34 mouse cellular contexts compared by ENCODE assay signal in the genomic region with DNA sequence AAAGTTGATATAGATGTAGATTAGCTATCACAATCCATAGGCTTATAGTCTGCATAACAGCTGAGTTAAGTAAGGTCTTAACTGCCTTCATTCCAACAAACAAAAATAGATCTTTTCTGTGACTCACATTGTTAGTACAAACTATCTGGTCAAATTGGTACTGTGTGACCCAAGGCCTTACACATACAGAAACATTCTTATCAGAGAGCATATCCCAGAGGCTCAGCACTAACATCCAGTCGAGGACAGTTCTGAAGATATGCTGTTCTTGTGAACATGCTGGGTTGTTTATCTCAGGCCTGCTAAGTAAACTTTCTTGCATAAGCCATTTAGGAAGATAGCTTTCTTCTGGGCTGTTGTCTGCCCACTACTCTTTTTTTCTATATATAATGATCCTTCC.
"Had no signal": no experiment of that assay in that cellular context is flagged by ENCODE, and none has a peak within 500 bp of the region (broad histone marks: within the 10 kb centered on the region; RNA-seq: fewer than 3 reads in every experiment).

No protein-coding gene starts in this region.

- H3K4me1 ChIP-seq: hindbrain, embryonic 10.5 days; hindbrain, embryonic 12.5 days; hindbrain, embryonic 13.5 days; hindbrain, embryonic 15.5 days; intestine, embryonic 15.5 days; kidney, embryonic 15.5 days had no signal

- ATAC-seq: hindbrain, embryonic 16.5 days; hindbrain, postnatal 0 days; inflammation-experienced regulatory T-cells, adult 6 months; intestine, embryonic 15.5 days; intestine, embryonic 16.5 days; intestine, postnatal 0 days had no signal

- H3K9ac ChIP-seq: heart, embryonic 12.5 days; heart, embryonic 13.5 days; heart, embryonic 15.5 days; hindbrain, embryonic 12.5 days; hindbrain, embryonic 13.5 days; hindbrain, embryonic 14.5 days; hindbrain, embryonic 15.5 days; intestine, embryonic 15.5 days; kidney, embryonic 15.5 days had no signal

- DNase-seq: heart, postnatal 10 days; heart, postnatal 14 days; heart, postnatal 36 days; heart, postnatal 4 days; kidney, adult 11 months; kidney, adult 18-20 months; kidney, adult 2 months; kidney, adult 8-10 months; kidney, adult 9 months; kidney, postnatal 10 days; kidney, postnatal 14 days; kidney, postnatal 25 days; kidney, postnatal 36 days; kidney, postnatal 4 days; layer of hippocampus, adult 9-11 months; layer of hippocampus, postnatal 36 days had no signal

- H3K27me3 ChIP-seq: heart, embryonic 12.5 days; heart, embryonic 13.5 days; heart, embryonic 15.5 days; hindbrain, embryonic 12.5 days; hindbrain, embryonic 13.5 days; hindbrain, embryonic 15.5 days; intestine, embryonic 15.5 days; kidney, embryonic 15.5 days had no signal

- H3K9me3 ChIP-seq: heart, embryonic 10.5 days; heart, embryonic 12.5 days; heart, embryonic 13.5 days; heart, embryonic 15.5 days; hindbrain, embryonic 12.5 days; hindbrain, embryonic 15.5 days; intestine, embryonic 15.5 days; kidney, embryonic 15.5 days had no signal

- H3K27ac ChIP-seq: heart, embryonic 10.5 days; hindbrain, embryonic 10.5 days; hindbrain, embryonic 12.5 days; hindbrain, embryonic 13.5 days; hindbrain, embryonic 14.5 days; hindbrain, embryonic 15.5 days; hindbrain, postnatal 0 days; intestine, embryonic 15.5 days; kidney, embryonic 15.5 days; kidney, postnatal 0 days; layer of hippocampus, adult 2 months had no signal

- H3K4me3 ChIP-seq: heart, embryonic 10.5 days; heart, embryonic 12.5 days; heart, embryonic 13.5 days; heart, embryonic 15.5 days; hindbrain, embryonic 10.5 days; hindbrain, embryonic 12.5 days; hindbrain, embryonic 13.5 days; hindbrain, embryonic 15.5 days; intestine, embryonic 15.5 days; kidney, embryonic 15.5 days; layer of hippocampus, adult 2 months had no signal
